Mouse (Mus musculus) lung, adult 2 months (tissue): ENCODE data around the gene Galns.

ENCODE experiments used
- CTCF ChIP-seq: fragments of 200-500 bp; IDR thresholded peaks from 2 replicates; pipeline ENCODE4 v1.5.1; 2011; ENCODE audit warnings: mild to moderate bottlenecking, low read length, control low read depth; ENCODE audit not compliant: insufficient read depth
- POLR2A ChIP-seq: fragments of 200-500 bp; IDR thresholded peaks from 2 replicates; pipeline ENCODE4 v1.6.1; 2011; ENCODE audit warnings: low read depth, mild to moderate bottlenecking, control low read depth, low read length, borderline replicate concordance; ENCODE audit errors: extremely low read depth

DNA sequence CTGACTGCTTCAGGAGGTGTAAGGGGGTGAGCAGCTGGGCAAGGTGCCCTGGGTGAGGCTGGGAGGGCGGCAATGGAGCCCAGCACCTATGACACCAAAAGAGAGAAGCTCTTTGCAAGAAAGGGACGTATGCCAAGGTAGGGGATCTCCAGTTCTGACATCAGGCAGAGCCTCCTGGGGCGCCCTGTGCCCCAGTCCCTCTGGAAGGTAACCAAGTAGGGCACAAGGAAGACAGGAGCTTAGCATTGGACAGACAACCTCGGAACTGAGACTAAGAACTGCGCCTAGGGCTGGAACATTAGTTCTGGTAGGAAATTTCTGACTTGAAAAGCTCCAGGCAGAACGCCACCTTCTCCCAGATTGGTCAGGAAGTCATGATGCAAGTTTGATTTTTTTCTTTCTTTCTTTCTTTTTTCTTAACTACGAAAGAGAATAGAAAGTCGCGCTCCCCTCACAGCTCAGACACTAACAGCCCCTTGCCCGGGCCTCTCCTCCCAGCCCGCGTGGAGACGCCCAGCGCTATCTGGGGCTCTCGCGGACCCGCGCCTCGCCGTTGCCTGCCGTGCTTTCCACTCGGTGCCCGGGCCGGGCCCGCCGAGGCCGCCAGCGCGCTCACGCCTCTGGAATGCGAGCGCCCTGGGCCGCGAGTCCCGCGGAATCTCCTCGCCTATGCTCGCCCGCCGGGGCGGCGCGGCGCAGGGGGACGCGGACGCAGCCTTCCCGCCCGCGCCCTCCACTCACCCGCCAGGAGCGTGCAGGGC is 60.8 kb downstream of the Galns start:
- no peak for TF ChIP-seq CTCF
- TF ChIP-seq POLR2A, result no peak
